Mouse (Mus musculus) intestine, embryonic 16.5 days (tissue): ENCODE measurements around the gene Itgb2l. TPM values are rescaled to one million over a fixed set of nuclear protein-coding genes. Genes with fewer than 3 reads are reported as not detected.

Experiments
- ATAC-seq: fragments of 200-750 bp; cut with Nextera tagmentation; 2 replicates; pipeline ENCODE4 v1.8.0; 2017; ENCODE audit warnings: moderate TSS enrichment, moderate library complexity
- H3K27ac ChIP-seq: fragments of 300-500 bp; sonication (generic); 2 replicates; pipeline ENCODE4 v1.5.1; 2014; ENCODE audit warnings: mild to moderate bottlenecking, low read length
- H3K27me3 ChIP-seq: fragments of 300-500 bp; sonication (generic); replicated peaks from 2 replicates; pipeline ENCODE4 v1.6.1; 2014; ENCODE audit warnings: low read length, control low read depth, mixed read lengths; ENCODE audit not compliant: control insufficient read depth, insufficient read depth
- H3K36me3 ChIP-seq: fragments of 300-500 bp; sonication (generic); 2 replicates; pipeline ENCODE4 v1.6.1; 2014; ENCODE audit warnings: low read length, control low read depth; ENCODE audit not compliant: control insufficient read depth, insufficient read depth
- H3K4me1 ChIP-seq: fragments of 300-500 bp; sonication (generic); 2 replicates; pipeline ENCODE4 v1.6.1; 2014; ENCODE audit warnings: low read length, control low read depth, mixed read lengths; ENCODE audit not compliant: control insufficient read depth, insufficient read depth
- H3K4me2 ChIP-seq: fragments of 300-500 bp; sonication (generic); 2 replicates; pipeline ENCODE4 v1.6.1; 2014; ENCODE audit warnings: low read depth, low read length, control low read depth
- H3K4me3 ChIP-seq: fragments of 300-500 bp; sonication (generic); 2 replicates; pipeline ENCODE4 v1.5.1; 2014; ENCODE audit warnings: mild to moderate bottlenecking, low read length
- H3K9ac ChIP-seq: fragments of 300-500 bp; sonication (generic); 2 replicates; pipeline ENCODE4 v1.6.1; 2014; ENCODE audit warnings: low read depth, low read length
- H3K9me3 ChIP-seq: fragments of 300-500 bp; sonication (generic); 2 replicates; pipeline ENCODE4 v1.6.1; 2016; ENCODE audit warnings: low read length, control low read depth; ENCODE audit not compliant: control insufficient read depth
- WGBS: fragments of 180-500 bp; shearing (Covaris S2); extraction: QIAGEN DNeasy Blood & Tissue Kit; methylation state at CpG from one replicate; pipeline ENCODE4 v1.1.7; 2014; 5-methylcytosine and 5-hydroxymethylcytosine counted together
- polyA plus RNA-seq: library from polyadenylated mRNA; unstranded; fragments of >200 nt; fragmentation: Nextera tagmentation; extraction: Ambion mirVana; gene quantifications from 2 replicates; pipeline ENCODE4 v1.2.1, GENCODE M21; 2015

Itgb2l gene
- polyA plus RNA-seq: 0.32 and 0.33 TPM in 2 replicates

DNA sequence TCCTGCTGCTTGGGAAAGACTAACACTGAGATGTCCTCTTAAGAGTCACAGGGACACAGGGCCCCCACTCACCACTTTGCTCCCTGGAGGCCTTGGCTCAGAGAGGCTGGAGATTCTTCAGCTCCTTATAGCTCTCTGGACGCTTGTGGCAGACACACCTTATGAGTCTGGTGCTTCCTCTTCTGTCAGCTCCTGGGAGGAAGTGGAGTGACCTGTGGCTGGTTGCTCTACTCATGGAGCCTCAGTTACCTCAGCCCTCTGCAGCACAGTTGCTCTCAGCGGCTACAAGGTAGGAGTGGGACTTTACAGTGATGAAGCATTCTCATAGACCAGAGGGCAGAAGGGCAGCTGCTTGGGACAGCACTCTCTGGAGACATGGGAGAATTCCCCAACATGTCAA is at the start of gene Itgb2l:
TSS of gene Itgb2l (minus strand) at position 152 of the 400 bp plus-strand sequence.
- Histone ChIP-seq H3K4me2 (no peak within 1 kb of the TSS), H3K4me3 (no peak within 1 kb of the TSS), H3K27me3 (no peaks in the 10 kb centered on the region), H3K9me3 (no peaks in the 10 kb centered on the region), H3K4me1 (no peaks in the 10 kb centered on the region), H3K27ac (no peak within 1 kb of the TSS), H3K9ac (no peak within 1 kb of the TSS), H3K36me3 (no peaks in the 10 kb centered on the region)
- ATAC-seq: no peak
- 82% methylated on average over 2 of the region's 2 CpGs for WGBS

DNA sequence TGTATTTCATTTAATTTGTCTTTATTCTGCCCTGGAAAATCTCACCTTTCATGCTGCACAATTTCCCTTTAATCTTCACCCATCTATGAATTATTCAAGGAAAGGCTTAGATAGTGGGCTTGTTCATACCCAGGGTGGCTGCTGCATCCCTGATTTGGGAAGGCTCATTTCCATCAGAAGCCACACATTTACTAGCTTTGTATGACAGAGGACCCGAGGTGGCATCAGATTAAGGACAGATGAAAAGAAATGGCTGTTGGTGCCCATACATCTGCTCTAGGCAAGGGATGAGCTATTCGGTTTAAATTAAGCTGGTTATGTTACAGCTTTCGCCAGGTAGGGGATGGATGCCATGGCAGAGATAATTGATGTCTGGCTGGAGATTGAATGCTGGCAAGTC is 48.1 kb upstream of the Itgb2l start:
- ATAC-seq: no peak
- no peak overlapping the region for H3K4me3 ChIP-seq
- no peaks in the 10 kb centered on the region for H3K27me3 ChIP-seq
- H3K9me3 ChIP-seq: no peaks in the 10 kb centered on the region
- H3K36me3 ChIP-seq: no peaks in the 10 kb centered on the region
- H3K4me2 ChIP-seq: no peak overlapping the region
- WGBS: 78% methylated on average over 3 of the region's 3 CpGs
- H3K4me1 ChIP-seq: no peaks in the 10 kb centered on the region
- no peak overlapping the region for H3K27ac ChIP-seq
- no peak overlapping the region for H3K9ac ChIP-seq

DNA sequence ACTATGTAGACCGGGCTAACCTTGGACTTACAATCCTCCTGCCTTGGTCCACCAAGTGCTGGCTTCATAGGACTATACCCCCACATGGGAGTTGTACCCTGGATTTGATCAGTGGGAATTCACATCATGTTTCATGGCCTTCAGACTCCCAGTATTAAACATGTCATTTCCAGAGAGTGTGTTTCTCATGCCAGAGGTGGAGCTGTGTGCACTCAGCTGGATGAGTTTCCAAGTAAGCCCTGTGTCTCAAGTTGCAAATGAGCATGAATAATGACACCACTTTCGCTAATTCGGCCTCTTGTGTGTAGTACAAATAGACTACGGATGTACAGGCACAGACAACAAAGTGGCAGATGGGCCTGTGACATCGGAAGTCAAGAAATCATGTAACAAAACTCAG is 44.6 kb upstream of the Itgb2l start:
- Histone ChIP-seq H3K36me3 (no peaks in the 10 kb centered on the region), H3K4me1 (no peaks in the 10 kb centered on the region), H3K9me3 (no peaks in the 10 kb centered on the region), H3K9ac (no peak overlapping the region), H3K4me3 (no peak overlapping the region), H3K4me2 (no peak overlapping the region), H3K27me3 (no peaks in the 10 kb centered on the region), H3K27ac (no peak overlapping the region)
- no peak for ATAC-seq
- WGBS: 83% methylated on average over 5 of the region's 5 CpGs

DNA sequence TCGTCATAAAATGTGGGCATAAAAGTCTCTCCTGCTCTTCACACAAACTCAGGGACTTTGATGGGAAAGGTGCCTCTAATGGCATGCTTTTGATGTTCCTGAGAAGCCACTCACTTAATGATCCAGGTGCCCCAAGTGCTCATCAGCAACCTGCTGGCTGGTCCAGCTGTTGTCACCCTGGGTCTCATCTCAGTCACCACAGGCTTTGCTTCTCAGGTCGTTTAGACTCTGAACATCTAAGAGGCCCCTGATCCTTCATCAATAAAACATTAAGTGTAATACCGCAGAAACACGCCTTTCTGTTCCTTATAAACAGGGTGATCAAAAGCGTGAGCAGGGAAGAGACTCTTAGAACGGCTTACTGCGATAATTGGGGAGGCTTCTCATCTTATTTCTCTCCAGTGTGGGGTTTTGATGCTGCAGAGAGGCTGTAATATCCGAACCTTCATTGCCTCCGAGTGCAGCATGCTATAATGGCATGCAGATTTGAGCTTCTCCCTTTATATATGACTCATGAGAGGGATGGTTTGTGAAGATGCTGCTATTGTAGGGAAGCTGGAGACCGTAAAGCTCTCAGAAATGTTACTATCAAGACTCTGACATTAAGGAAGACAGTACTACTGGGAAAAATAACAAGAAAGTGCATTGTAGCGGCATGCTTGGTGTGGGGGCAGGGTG is 43.7 kb upstream of the Itgb2l start:
- no peaks in the 10 kb centered on the region for H3K4me1 ChIP-seq
- no peak overlapping the region for H3K4me3 ChIP-seq
- ATAC-seq: no peak
- H3K27ac ChIP-seq: no peak overlapping the region
- no peaks in the 10 kb centered on the region for H3K36me3 ChIP-seq
- H3K4me2 ChIP-seq: no peak overlapping the region
- H3K9ac ChIP-seq: no peak overlapping the region
- no peaks in the 10 kb centered on the region for H3K27me3 ChIP-seq
- H3K9me3 ChIP-seq: no peaks in the 10 kb centered on the region
- WGBS: 68% methylated on average over 11 of the region's 11 CpGs

DNA sequence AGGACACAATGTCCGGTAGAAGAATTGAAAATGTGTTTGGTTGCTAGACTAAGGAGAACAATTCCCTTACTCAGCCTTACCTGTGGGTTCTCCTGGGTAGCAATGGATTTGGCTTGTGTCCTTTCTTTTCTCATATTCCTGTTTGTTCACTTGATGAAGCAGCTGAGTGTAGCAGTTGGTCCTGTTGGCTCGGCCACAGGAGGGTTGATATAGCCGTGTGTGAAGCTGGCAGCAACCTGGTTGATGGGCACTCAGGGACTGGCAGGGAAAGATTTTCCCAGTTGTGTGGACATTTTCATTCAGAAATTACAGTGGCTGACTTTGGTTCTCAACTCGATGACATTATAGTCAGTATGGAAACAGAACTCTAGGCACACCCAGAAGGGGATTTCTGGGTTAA is 38.4 kb upstream of the Itgb2l start:
- Histone ChIP-seq H3K36me3 (no peaks in the 10 kb centered on the region), H3K9ac (no peak overlapping the region), H3K27ac (no peak overlapping the region), H3K4me1 (no peaks in the 10 kb centered on the region), H3K4me3 (no peak overlapping the region), H3K9me3 (no peaks in the 10 kb centered on the region), H3K27me3 (no peaks in the 10 kb centered on the region), H3K4me2 (no peak overlapping the region)
- WGBS: 86% methylated on average over 4 of the region's 4 CpGs
- no peak for ATAC-seq

DNA sequence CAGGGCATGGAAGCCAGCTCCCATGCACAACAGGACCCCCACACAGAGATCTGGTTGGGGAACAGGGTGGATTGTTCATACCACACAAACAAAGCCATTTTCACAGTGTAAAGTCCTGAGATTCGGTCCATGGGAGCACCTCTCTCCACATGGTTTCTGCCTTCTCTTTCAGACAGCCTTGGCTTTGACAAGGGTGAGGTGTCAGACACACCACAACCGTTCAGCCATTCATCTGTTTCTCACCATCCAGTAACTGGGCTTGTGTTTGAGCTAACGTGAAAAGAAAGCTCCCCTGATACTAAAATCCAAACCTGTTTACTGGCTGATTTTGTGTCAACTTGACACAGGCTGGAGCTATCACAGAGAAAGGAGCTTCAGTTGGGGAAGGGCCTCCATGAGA is 30.8 kb upstream of the Itgb2l start:
- no peak overlapping the region for H3K9ac ChIP-seq
- H3K4me3 ChIP-seq: no peak overlapping the region
- no peaks in the 10 kb centered on the region for H3K9me3 ChIP-seq
- no peaks in the 10 kb centered on the region for H3K36me3 ChIP-seq
- H3K4me1 ChIP-seq: peaks cover 7% of the 10 kb centered on the region
- no peak for ATAC-seq
- WGBS: 72% methylated on average over 3 of the region's 3 CpGs
- H3K4me2 ChIP-seq: no peak overlapping the region
- no peaks in the 10 kb centered on the region for H3K27me3 ChIP-seq
- H3K27ac ChIP-seq: no peak overlapping the region

DNA sequence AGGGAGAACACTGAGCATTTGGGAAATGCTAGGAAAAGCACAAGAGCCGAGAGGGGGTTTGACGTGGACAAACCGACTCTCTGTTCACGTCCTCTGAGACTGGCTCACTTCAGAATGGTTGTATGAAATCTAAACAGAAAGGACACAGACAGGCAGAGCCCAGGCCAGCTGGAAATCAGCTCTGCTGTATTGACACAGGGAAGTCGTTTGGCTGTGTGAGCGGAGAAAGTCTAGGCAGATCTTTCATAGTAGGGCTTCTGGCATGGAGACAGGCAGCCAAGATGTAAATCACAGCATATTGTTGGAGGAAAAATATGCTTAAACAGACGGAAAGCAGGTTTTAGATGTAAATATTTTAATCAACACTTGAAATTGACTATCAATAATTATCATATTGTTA is 29.4 kb upstream of the Itgb2l start:
- peak; percentile 40; the same call in 1 of the 2 replicates for ATAC-seq
- Histone ChIP-seq H3K4me2 (0 out of 2 replicates have a peak overlapping the region, but pooled peaks have one; percentile 3), H3K9me3 (no peaks in the 10 kb centered on the region), H3K27ac (no peak overlapping the region), H3K4me3 (no peak overlapping the region), H3K36me3 (no peaks in the 10 kb centered on the region), H3K27me3 (no peaks in the 10 kb centered on the region), H3K4me1 (peaks cover 7% of the 10 kb centered on the region), H3K9ac (no peak overlapping the region)
- WGBS: 36% methylated on average over 7 of the region's 7 CpGs

DNA sequence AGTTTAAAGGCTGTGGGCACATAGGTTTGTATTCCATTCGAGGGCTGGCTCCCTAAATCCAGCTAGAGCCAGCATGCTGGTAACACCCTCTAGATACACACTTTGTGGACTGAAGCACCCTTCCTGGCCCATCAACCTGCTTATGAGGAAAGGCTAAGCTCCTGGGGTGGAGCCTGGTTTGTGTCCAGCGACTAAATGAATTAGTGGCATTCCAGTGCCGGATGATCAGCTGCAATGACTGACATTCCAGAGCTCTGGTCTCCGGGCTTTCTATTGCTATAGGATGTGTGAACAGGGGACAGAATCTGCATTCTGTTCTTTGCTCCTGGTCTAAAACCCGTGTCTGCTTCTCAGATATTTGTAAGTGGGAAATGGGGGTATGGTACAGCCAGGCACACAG is 28.9 kb upstream of the Itgb2l start:
- H3K9me3 ChIP-seq: no peaks in the 10 kb centered on the region
- H3K9ac ChIP-seq: no peak overlapping the region
- H3K4me2 ChIP-seq: 0 out of 2 replicates have a peak overlapping the region, but pooled peaks have one; percentile 3
- 16% methylated on average over 5 of the region's 5 CpGs for WGBS
- H3K27me3 ChIP-seq: no peaks in the 10 kb centered on the region
- peaks cover 7% of the 10 kb centered on the region for H3K4me1 ChIP-seq
- no peaks in the 10 kb centered on the region for H3K36me3 ChIP-seq
- ATAC-seq: no peak
- H3K27ac ChIP-seq: no peak overlapping the region
- H3K4me3 ChIP-seq: no peak overlapping the region

DNA sequence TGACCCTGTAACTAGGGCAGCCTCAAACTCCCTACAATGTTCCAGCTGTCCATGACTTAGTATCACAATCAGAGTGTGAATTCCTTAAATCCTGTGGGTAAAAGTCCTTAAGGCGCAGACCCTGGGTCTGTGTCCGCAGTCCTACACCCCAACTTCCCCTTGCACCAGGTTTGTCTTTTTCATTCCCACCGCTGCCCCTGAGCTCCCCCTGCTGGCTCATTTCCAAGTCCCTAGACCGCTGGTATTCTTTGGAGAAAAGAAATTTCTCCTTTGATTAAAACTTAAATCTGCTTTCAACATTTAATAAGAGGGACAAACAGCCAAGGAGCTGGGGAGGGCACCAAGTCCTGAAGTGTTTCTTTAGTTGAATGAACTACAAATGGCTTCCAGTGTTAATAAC is 26.2 kb upstream of the Itgb2l start:
- H3K4me3 ChIP-seq: no peak overlapping the region
- peaks cover 7% of the 10 kb centered on the region for H3K4me1 ChIP-seq
- H3K27me3 ChIP-seq: no peaks in the 10 kb centered on the region; the same call in 1 of the 2 replicates
- no peak for ATAC-seq
- WGBS: 57% methylated on average over 4 of the region's 4 CpGs
- H3K9me3 ChIP-seq: no peaks in the 10 kb centered on the region
- H3K27ac ChIP-seq: no peak overlapping the region
- H3K4me2 ChIP-seq: no peak overlapping the region
- no peaks in the 10 kb centered on the region for H3K36me3 ChIP-seq
- H3K9ac ChIP-seq: no peak overlapping the region

DNA sequence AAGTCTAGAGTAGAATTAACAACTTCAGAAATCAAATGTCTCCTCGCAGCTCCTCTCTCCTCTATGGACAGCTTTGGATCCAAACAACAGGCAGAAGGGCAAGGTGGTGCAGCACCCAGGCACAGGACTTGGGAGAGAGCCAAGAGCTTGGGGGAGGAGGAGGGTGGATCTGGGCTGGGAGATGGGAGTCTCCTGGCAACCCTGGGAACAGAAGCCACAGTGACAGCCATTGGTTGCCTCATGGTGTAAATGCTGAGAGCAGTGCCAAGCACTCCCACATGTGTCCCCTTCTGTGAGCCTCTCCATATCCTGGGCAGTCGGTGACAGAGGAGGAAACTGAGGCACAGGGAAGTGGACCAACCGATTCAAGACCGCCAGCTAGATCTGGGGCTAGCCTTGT is 25.3 kb upstream of the Itgb2l start:
- WGBS: 76% methylated on average over 4 of the region's 4 CpGs
- H3K27ac ChIP-seq: no peak overlapping the region
- H3K36me3 ChIP-seq: no peaks in the 10 kb centered on the region
- no peaks in the 10 kb centered on the region; the same call in 1 of the 2 replicates for H3K27me3 ChIP-seq
- no peak overlapping the region for H3K9ac ChIP-seq
- H3K9me3 ChIP-seq: no peaks in the 10 kb centered on the region
- no peak overlapping the region for H3K4me2 ChIP-seq
- peaks cover 7% of the 10 kb centered on the region for H3K4me1 ChIP-seq
- H3K4me3 ChIP-seq: no peak overlapping the region
- ATAC-seq: peak; percentile 48; the same call in 1 of the 2 replicates
